Mouse (Mus musculus): ENCODE measurements around the gene Plcb4. TPM values are rescaled to one million over a fixed set of nuclear protein-coding genes. Genes with fewer than 3 reads are reported as not detected.

The Plcb4 gene
- total and polyA plus RNA-seq, 3 experiments, result not detected

DNA sequence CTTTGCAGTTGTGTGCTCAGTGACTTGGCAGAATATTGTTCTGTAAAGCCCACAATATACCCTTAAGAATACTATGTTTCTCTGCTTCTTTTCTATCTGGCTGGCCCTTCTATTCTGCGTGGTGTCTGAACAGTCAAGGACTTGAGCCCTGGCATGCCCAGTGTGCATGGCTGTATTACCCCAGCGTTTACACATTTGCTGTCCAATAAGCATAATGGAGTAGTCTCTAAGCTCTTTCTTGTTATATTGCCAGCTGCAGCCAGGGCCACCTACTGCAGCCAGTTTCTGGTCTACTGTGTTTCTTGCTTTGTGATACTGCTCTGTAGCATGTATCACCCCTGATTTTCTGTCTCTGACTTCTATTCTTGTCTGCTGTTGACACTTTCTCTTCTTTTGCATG is 166.8 kb downstream of the Plcb4 start:
- TF ChIP-seq TBP (conservative IDR thresholded peaks at IDR 0.05; ENCODE audit: low read depth, low read length) (no peak), MYC (IDR thresholded peaks at IDR 0.05; ENCODE audit: low read depth, low read length) (no peak), UBTF (IDR thresholded peaks at IDR 0.05; ENCODE audit: low read depth, low read length) (no peak)
- no peak for DNase-seq (ENCODE audit: extremely low read depth)
- Histone ChIP-seq H3K4me3 (replicated peaks in 1 of 3; ENCODE audit: low read depth in 2 of 3, low read length in 2 of 3, poor library complexity in 1 of 3) (no peak overlapping the region), H3K27ac (ENCODE audit: insufficient read depth, low read depth) (no peak overlapping the region), H3K4me1 (ENCODE audit: control insufficient read depth in 1 of 2, insufficient read depth in 2 of 2) (no peaks in the 10 kb centered on the region), H3K4me2 (ENCODE audit: insufficient read depth, low read depth, poor library complexity, severe bottlenecking) (no peak overlapping the region), H3K9me3 (replicated peaks; ENCODE audit: low read length) (peaks cover 55% of the 10 kb centered on the region), H3K27me3 (replicated peaks) (no peaks in the 10 kb centered on the region), H3K9ac (ENCODE audit: insufficient read depth, low read depth) (no peak overlapping the region), H3K79me2 (replicated peaks; ENCODE audit: control insufficient read depth, extremely low read depth, insufficient read depth, poor library complexity, severe bottlenecking) (no peaks in the 10 kb centered on the region), H3K36me3 (replicated peaks in 1 of 2; ENCODE audit: control insufficient read depth in 1 of 2, insufficient read depth in 1 of 2, low read length in 1 of 2) (no peaks in the 10 kb centered on the region)
- in situ Hi-C loops (cut with MboI; ENCODE audit: low pct_ligation_motif_present, low pct_unique_long_range_greater_than_20kb, low sequenced_read_pairs) (no loop called here), dilution Hi-C loops (cut with MboI; ENCODE audit: extremely low pct_ligation_motif_present, extremely low pct_unique_long_range_greater_than_20kb, low sequenced_read_pairs) (no loop called here)

DNA sequence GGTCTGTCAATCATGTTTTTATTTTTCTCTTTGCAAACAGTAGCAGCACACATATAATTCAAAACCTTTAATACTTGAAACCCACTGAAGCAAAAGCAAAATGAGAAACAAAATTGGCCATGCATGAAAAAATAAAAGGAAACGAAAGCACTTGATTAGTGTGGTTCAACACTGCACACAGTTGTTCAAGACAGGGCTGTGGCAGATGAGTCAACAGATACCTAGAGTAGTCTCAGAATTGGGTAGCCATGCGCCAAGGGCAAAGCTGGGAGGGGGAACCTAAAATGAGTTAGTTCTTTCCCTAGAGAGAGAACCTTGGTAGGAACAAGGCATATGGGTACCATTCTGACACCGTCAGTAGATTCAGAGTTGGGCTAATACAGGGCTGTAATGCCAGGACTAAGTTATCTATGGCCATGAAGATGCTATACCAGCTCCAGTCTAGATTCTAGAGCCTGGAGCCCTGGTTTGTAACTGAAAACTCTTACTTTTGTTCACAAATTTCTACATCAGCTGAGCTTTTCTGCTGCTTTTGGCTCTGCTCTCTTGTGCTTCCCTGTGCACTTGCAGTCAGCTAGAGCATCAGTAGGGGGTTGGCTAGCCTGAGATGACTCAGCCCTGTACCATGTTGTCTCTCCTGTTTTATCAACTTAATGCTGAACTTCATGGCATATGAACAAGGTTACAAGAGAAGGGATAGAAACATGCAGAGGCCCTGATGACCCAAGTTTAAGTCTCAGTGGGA is 168.0 kb downstream of the Plcb4 start:
- Histone ChIP-seq H3K27me3 (replicated peaks) (no peaks in the 10 kb centered on the region), H3K9me3 (replicated peaks; ENCODE audit: low read length) (peaks cover 58% of the 10 kb centered on the region), H3K4me2 (ENCODE audit: insufficient read depth, low read depth, poor library complexity, severe bottlenecking) (no peak overlapping the region), H3K36me3 (replicated peaks in 1 of 2; ENCODE audit: control insufficient read depth in 1 of 2, insufficient read depth in 1 of 2, low read length in 1 of 2) (no peaks in the 10 kb centered on the region), H3K9ac (ENCODE audit: insufficient read depth, low read depth) (no peak overlapping the region), H3K79me2 (replicated peaks; ENCODE audit: control insufficient read depth, extremely low read depth, insufficient read depth, poor library complexity, severe bottlenecking) (no peaks in the 10 kb centered on the region), H3K4me1 (ENCODE audit: control insufficient read depth in 1 of 2, insufficient read depth in 2 of 2) (no peaks in the 10 kb centered on the region), H3K27ac (ENCODE audit: insufficient read depth, low read depth) (no peak overlapping the region), H3K4me3 (replicated peaks in 1 of 3; ENCODE audit: low read depth in 2 of 3, low read length in 2 of 3, poor library complexity in 1 of 3) (no peak overlapping the region)
- DNase-seq (ENCODE audit: extremely low read depth), result no peak
- TF ChIP-seq NRF1 (IDR thresholded peaks at IDR 0.05; ENCODE audit: low read depth, low read length), result no peak
- dilution Hi-C loops (cut with MboI; ENCODE audit: extremely low pct_ligation_motif_present, extremely low pct_unique_long_range_greater_than_20kb, low sequenced_read_pairs), result no loop called here
- in situ Hi-C loops (cut with MboI; ENCODE audit: low pct_ligation_motif_present, low pct_unique_long_range_greater_than_20kb, low sequenced_read_pairs), result no loop called here

DNA sequence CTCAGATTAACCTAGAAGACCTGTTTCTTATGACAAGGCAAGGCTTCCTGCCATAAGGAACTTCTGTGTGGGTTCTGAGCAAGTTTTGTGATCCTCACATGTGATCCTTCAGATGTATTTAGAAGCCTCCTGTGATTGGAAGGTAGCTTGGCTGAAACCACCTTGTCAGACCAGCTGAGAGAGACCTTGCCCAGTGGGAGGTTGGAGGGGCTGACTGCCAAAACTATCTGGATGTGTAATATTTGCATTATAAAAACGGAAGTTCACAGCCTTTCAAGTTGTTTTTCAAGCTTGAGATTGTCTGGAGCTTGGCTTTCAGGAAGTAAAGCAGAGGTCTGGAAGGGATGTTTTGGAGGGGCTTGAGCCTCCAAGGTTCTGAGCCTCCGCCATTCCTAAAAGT is 169.6 kb downstream of the Plcb4 start:
- H3K9ac ChIP-seq (ENCODE audit: insufficient read depth, low read depth), result no peak overlapping the region
- no peak for TF ChIP-seq ZKSCAN1 (IDR thresholded peaks at IDR 0.05; ENCODE audit: borderline replicate concordance, low read depth, low read length)
- no peak for TF ChIP-seq PAX5 (IDR thresholded peaks at IDR 0.05; ENCODE audit: low read length)
- TF ChIP-seq TBP (conservative IDR thresholded peaks at IDR 0.05; ENCODE audit: low read depth, low read length), result no peak
- TF ChIP-seq GABPA (IDR thresholded peaks at IDR 0.05; ENCODE audit: insufficient replicate concordance, low read depth, low read length), result no peak
- TF ChIP-seq JUN (IDR thresholded peaks at IDR 0.05; ENCODE audit: insufficient read depth, low read depth, low read length), result no peak
- H3K27ac ChIP-seq (ENCODE audit: insufficient read depth, low read depth), result no peak overlapping the region
- DNase-seq (ENCODE audit: extremely low read depth), result no peak
- no peaks in the 10 kb centered on the region for H3K79me2 ChIP-seq (replicated peaks; ENCODE audit: control insufficient read depth, extremely low read depth, insufficient read depth, poor library complexity, severe bottlenecking)
- in situ Hi-C loops (cut with MboI; ENCODE audit: low pct_ligation_motif_present, low pct_unique_long_range_greater_than_20kb, low sequenced_read_pairs) (no loop called here), dilution Hi-C loops (cut with MboI; ENCODE audit: extremely low pct_ligation_motif_present, extremely low pct_unique_long_range_greater_than_20kb, low sequenced_read_pairs) (no loop called here)
- H3K4me2 ChIP-seq (ENCODE audit: insufficient read depth, low read depth, poor library complexity, severe bottlenecking), result no peak overlapping the region
- no peaks in the 10 kb centered on the region for H3K27me3 ChIP-seq (replicated peaks)
- H3K4me3 ChIP-seq (replicated peaks in 1 of 3; ENCODE audit: low read depth in 2 of 3, low read length in 2 of 3, poor library complexity in 1 of 3), result no peak overlapping the region
- no peaks in the 10 kb centered on the region for H3K36me3 ChIP-seq (replicated peaks in 1 of 2; ENCODE audit: control insufficient read depth in 1 of 2, insufficient read depth in 1 of 2, low read length in 1 of 2)
- no peaks in the 10 kb centered on the region for H3K4me1 ChIP-seq (ENCODE audit: control insufficient read depth in 1 of 2, insufficient read depth in 2 of 2)
- peaks cover 73% of the 10 kb centered on the region for H3K9me3 ChIP-seq (replicated peaks; ENCODE audit: low read length)

Measured in CH12.LX (cell line).